Mouse (Mus musculus): ENCODE results near the gene Golt1b.

- TF ChIP-seq CTCF (IDR thresholded peaks at IDR 0.05 in 2 of 3, conservative IDR thresholded peaks at IDR 0.05 in 1 of 3; ENCODE audit: control insufficient read depth in 1 of 3, insufficient read depth in 1 of 3, low read depth in 2 of 3, low read length in 3 of 3, poor library complexity in 1 of 3, severe bottlenecking in 1 of 3), result no peak
- TF ChIP-seq POLR2AphosphoS5 (IDR thresholded peaks at IDR 0.05; ENCODE audit: borderline replicate concordance, low read depth, low read length), result no peak
- TF ChIP-seq E2F4 (IDR thresholded peaks at IDR 0.05; ENCODE audit: borderline replicate concordance, low read depth, low read length), result no peak
- no peak for TF ChIP-seq RCOR1 (IDR thresholded peaks at IDR 0.05; ENCODE audit: low read depth, low read length)
- TF ChIP-seq POLR2A (IDR thresholded peaks at IDR 0.05; ENCODE audit: control insufficient read depth in 1 of 2, insufficient read depth in 1 of 2, low read depth in 1 of 2, low read length in 2 of 2, poor library complexity in 1 of 2), result no peak
- no peak for TF ChIP-seq ELF1 (IDR thresholded peaks at IDR 0.05; ENCODE audit: low read depth, low read length)
- no peak for TF ChIP-seq USF1 (IDR thresholded peaks at IDR 0.05; ENCODE audit: low read depth, low read length)
- TF ChIP-seq MAFK (IDR thresholded peaks at IDR 0.05; ENCODE audit: borderline replicate concordance, low read depth, low read length), result no peak
Observed at GRCm38 (mm10) chr6:142381615-142382014, 5.4 kb upstream of the Golt1b start.
